Mouse (Mus musculus) erythroid progenitor cell, adult 5-6 weeks (primary cell): Measurements from ENCODE around the gene BC017158. TPM values are rescaled to one million over a fixed set of nuclear protein-coding genes. Genes with fewer than 3 reads are reported as not detected.

Experiments
- ATAC-seq: replicated peaks from 2 replicates; pipeline ENCODE4 v1.8.0; 2016; ENCODE audit warnings: moderate number of reproducible peaks, mild to moderate bottlenecking, moderate TSS enrichment, inconsistent platforms; ENCODE audit not compliant: poor library complexity, low FRiP score, severe bottlenecking
- total RNA-seq, 2 experiments: library from RNA; stranded (forward) in 1 of 2; stranded (reverse) in 1 of 2; fragments of 150-400 nt in 1 of 2; fragments of 186-747, 209-891 nt in 1 of 2; gene quantifications; 2 replicates each; pipeline versions ENCODE4 v1.2.3 to v1.2.4; 2015 to 2017; ENCODE audit warnings: low replicate concordance in 2 of 2

BC017158 gene
- total RNA-seq, 2 experiments from 2014 or later = 85.2 to 90.5 TPM

DNA sequence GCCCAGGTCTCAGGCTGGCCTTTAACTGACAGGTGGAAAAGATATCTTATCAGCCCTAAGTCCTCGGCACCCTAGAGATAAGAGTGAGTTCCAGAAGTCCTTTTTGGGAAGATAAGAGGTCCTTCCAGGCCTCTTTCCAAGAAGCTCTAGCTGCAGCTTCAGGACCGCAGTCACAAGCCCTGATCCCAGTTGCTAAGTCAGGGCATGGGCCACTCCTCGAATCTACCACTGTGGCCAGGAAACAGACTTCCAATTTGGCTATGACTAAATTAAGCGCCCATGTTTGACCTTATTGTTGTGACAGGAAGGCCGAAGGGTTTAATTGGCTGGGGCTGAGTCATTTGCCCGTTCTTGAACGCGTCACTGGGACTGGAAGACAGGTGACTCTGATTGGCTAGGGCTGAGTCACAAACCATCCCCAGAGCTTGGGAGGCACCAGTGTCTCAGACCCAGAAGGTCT is 12.3 kb upstream of the BC017158 start:
- peak; percentile 76 for ATAC-seq

DNA sequence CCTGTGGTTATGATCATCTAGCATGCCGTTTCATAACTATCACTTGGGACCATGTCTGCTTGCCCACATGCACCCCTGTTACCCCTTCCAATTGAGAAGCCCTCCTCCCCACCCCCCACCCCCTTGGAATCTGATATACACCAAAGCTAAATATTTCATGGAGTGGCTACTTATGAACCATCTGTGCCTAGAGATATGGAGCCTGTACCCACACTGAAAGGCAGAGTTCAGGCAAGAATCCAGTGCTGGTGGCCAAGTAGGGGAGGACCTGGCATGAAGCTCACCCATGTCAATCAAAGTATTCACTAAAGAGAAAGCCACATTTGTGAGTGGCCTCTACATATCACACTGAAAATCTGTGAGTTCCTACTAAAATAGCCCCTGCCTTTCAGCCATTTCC is 11.8 kb upstream of the BC017158 start:
- ATAC-seq = no peak

DNA sequence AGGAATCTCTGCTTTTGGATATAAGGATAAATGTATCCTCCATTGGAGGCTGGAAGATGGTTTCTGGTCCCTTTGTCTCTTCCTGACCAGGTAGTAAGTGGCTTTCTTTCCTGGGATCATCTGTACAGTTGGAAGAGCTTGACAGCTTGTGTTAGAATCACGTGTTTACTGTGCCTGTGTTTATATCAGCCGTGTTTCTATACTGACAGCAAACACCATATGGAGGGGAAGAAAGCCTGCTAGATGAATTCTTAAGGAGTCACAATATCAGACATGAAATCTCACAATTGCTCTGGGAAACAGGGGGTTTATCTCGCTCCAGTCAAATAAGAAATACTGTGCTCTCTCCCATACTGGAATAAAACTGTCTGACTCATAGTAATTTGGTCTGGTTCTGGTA is 11.2 kb upstream of the BC017158 start:
- no peak for ATAC-seq

- ATAC-seq = no peak
Measured at GRCm38 (mm10) chr7:128307851-128308250, 9.9 kb upstream of the BC017158 start.

DNA sequence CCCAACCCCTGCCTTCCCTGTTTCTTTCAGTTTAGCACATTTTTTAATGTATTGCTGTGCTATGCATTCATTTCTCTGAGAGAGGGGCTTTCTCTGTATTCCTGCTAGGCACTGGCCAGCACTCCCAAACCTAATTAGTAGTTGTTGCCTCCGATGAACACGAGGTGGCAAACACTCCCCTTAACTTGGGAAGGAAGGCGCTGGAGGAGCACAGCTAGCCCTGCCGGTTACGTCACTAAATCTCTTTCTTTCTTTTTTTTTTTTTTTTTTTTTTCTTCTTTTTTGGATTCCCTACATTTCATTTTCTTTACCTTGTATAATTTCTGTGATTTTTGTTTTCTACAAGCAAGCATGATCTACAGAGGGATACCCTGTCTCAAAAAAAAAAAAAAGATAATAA is 6.9 kb upstream of the BC017158 start:
- peak; percentile 82 for ATAC-seq

DNA sequence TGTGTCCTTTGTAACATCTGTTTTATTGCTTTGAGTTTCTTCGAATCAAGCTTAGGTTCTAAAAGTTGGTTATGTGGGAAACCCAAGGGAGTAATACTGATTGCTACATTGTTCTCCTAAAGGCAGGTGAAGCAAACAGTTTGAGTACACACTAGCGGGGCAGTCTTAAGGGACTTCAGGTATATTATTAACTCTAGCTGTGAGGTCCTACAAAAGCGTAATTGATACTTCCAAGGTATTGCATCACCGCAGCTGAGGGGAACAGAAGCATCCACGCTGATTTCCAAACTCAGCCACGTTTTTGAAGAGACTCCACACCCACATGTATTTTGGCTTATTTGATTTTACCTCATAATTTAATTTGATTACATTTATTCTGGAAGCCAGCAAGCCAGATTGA is 6.2 kb upstream of the BC017158 start:
- ATAC-seq = no peak

DNA sequence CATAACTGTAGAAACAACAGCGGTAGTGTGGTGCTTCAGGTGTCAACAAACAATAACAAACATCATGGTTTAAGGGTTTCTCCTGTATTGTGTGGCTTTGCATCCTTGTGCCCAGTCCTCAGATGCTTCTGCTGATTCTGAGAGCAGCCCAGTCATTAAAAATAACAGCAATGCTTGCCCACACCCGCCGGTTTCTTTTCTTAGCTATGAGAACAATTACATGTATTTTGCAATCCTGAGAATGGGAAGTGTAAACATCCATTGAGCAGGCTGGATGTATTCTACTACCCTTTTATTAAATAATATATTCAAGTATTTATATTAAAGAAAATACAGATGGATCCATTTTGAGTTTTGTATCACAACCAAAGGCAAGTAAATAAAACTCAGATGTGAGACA is 4.2 kb upstream of the BC017158 start:
- ATAC-seq = no peak

DNA sequence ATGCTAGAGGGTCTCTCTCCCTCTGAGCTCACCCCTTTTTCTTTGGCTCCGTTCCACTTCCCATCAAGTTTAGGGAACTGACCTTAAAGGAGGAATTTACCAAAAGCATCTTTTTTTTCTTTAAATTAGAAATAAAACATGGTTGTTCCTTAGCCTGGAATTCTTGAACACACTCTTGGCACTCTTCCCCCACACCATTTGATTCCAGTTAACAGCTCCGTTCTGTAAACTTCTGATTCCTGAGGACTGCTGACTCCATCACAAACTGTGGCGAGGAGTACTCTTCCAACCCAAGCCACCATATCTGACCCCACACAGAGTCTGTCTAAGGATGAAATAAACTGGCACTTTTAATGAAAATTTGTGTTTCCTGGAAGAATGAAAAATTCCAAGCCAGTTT is 3.0 kb upstream of the BC017158 start:
- ATAC-seq = no peak

- ATAC-seq = peak; percentile 52
Measured at GRCm38 (mm10) chr7:128298481-128299342, 742 bp upstream of the BC017158 start.

GRCm38 (mm10) chr7:128297291-128297616 is 716 bp downstream of the BC017158 start:
- ATAC-seq = no peak; the same call in 1 of the 2 replicates

- ATAC-seq = peak; percentile 33; the same call in 1 of the 2 replicates
Measured at GRCm38 (mm10) chr7:128296514-128296913, 1.5 kb downstream of the BC017158 start.

DNA sequence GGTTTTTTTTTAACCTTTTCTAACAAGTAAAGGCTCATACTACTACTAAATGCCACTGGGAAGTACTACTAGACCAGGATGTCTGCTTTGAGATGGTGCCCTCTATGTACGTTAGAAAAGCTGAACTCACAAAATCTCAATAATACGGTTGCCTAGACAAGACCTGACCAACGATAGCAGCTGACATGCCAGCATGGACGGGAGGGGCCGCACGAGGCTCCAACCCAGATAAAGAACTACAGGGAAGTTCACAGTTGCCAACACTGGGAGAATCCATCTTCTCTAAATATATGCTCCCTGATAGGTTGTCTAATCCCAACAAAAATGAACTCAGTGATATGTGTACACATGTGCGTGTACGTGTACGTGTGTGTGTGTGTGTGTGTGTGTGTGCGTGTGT is 3.2 kb downstream of the BC017158 start:
- ATAC-seq = peak; percentile 58; the same call in 1 of the 2 replicates

GRCm38 (mm10) chr7:128288923-128289544 is 8.9 kb downstream of the BC017158 start:
- ATAC-seq = peak; percentile 93

- ATAC-seq = no peak
Measured at GRCm38 (mm10) chr7:128285060-128285459, 12.9 kb downstream of the BC017158 start.

- no peak for ATAC-seq
Measured at GRCm38 (mm10) chr7:128284047-128284446, 13.9 kb downstream of the BC017158 start.

DNA sequence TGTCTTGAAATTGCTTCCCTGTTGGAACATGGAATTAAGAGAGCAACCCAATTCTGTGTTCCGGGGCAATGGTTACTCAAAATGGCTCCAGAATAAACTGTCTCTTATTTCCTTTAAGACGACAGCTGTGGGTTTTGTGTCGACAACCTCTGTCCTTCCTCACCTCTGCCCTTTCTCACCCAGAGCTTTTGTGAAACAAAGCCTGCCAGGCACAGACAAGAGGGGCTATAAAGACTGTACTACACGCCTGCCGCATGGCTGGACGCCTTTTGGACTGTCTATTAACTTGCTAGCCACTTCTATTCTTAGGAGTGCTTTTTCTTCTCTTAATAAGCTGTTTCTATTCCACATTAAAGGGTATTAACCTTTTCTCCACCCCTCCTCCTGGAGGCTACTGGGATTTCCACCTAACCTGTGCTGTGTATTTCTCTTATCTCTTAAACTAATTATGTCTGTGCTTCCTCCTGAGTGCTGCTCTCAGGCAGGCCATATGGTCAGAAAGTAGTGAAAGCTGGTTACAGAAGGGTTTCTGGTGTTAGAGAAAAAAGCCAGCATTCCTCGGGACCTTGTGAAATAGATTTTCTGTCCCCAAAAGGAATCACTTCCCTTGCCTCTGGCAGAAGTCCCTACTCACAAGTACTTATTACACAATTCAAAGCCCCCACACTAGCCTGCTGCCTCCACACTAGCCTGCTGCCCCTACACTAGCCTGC is 15.3 kb downstream of the BC017158 start:
- no peak for ATAC-seq

GRCm38 (mm10) chr7:128281765-128282164 is 16.2 kb downstream of the BC017158 start:
- no peak for ATAC-seq

- ATAC-seq = no peak
Measured at GRCm38 (mm10) chr7:128279750-128280149, 18.2 kb downstream of the BC017158 start.

DNA sequence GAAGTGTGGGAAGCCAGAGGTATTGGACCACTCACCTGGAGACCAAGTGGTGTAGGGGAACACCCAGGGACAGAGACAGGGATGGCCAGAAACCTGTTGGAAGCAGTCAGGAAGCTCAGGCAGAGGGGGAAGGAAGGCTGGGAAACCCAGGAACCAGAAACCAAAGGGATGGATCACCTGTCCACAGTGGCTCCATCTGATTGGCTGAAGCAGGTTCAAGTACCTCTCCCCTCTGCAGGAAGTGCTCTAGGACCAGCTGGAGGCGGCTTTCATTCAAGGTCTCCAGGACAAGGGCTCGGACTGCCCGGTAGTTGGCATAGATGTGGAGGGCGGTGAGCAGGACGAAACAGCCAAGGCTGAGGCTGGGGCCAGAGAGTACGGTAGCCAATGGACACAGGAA is 21.9 kb downstream of the BC017158 start:
- no peak for ATAC-seq

DNA sequence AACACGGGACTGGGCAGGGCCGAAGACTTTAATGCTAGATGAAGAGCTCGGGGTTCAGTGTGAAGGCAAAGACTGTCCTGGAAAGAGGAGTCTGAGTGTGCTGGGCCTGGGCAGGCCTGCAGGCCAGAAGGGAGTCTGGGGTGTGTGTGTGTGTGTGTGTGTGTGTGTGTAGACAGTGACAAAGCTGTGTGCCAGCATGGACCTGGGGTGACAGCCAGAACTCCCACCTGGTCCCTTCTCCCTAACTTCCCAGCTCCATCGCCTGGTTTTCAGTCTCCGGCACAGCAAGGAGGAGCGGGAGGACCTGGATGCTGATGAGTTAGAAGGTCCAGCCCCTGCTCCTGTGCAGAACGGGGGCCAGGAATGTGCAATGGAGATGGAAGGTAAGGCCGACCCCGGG is 26.5 kb downstream of the BC017158 start:
- no peak for ATAC-seq

GRCm38 (mm10) chr7:128270431-128270850 is 27.5 kb downstream of the BC017158 start:
- ATAC-seq = peak; percentile 92
